8 mouse cellular contexts compared by ENCODE assay signal in the genomic region with DNA sequence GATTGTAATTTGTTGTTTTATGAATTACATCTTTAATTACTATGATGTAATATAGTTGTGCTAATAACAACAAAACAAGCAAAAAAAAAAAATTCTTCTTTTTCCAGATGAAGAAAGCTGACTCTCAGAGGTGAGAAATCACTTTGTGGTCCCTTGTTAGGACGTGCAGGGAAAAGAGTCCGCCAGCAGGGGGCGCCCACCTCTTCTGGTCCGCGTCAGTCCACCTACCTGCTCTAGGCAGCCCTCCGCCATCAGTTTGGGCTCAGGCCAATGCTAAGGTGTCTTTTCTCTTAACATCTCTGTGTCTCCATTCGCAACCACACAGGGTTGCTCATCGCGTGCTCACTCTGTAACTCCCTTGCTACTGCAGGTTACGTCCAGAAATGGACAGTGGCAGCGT. TPM values are rescaled to one million over a fixed set of nuclear protein-coding genes. Genes with fewer than 3 reads are reported as not detected.
DNase-seq lines count a peak whose midpoint lies in the region; ATAC-seq lines count a peak whose summit lies in the region.

No protein-coding gene starts in this region.

- H3K36me3 ChIP-seq in midbrain, embryonic 13.5 days = no peaks in the 10 kb centered on the region

- DNase-seq in CD4-positive, CD25-positive, alpha-beta regulatory T cell, adult 2 months (ENCODE audit: low read depth, low spot score) = peak; percentile 77
- peak; percentile 63 for DNase-seq in cerebellum, adult 8-10 months
- DNase-seq in frontal cortex, postnatal 25 days (ENCODE audit: low spot score in 2 of 2) = peak; percentile 61 to 70
- DNase-seq in induced T-regulatory cell, adult 2 months (ENCODE audit: low read depth) = peak; percentile 70
- DNase-seq in left cerebral cortex, postnatal 14 days (ENCODE audit: low spot score in 2 of 2) = peak; percentile 52 to 81
- peak; percentile 17 for DNase-seq in spleen, adult 12 weeks (ENCODE audit: low spot score)

- H3K27ac ChIP-seq in midbrain, embryonic 13.5 days = no peak overlapping the region

- WGBS in midbrain, embryonic 13.5 days = 14% methylated on average over 11 of the region's 11 CpGs

- no peak overlapping the region for H3K4me3 ChIP-seq in midbrain, embryonic 13.5 days (replicated peaks)

- no peak overlapping the region for H3K4me2 ChIP-seq in midbrain, embryonic 13.5 days (replicated peaks)

- ATAC-seq in CD4-positive, CD25-positive, alpha-beta regulatory T cell, adult 4 months = no peak
- peak; percentile 71 for ATAC-seq in midbrain, embryonic 13.5 days

- no peaks in the 10 kb centered on the region for H3K9me3 ChIP-seq in midbrain, embryonic 13.5 days

- peaks cover 40% of the 10 kb centered on the region for H3K27me3 ChIP-seq in midbrain, embryonic 13.5 days

- peaks cover 4% of the 10 kb centered on the region for H3K4me1 ChIP-seq in midbrain, embryonic 13.5 days (replicated peaks)

- intact Hi-C loops in left cerebral cortex, postnatal 14 days (cut with DNase I) = loop anchor here (5.0 to 10.0 kb wide), 2 partner anchors 245 to 347 kb away; a partner anchor contains a TSS

- H3K9ac ChIP-seq in midbrain, embryonic 13.5 days (replicated peaks) = no peak overlapping the region

RNA-seq across cellular contexts. Expression of a gene that starts 5.9 kb away (rescaled TPM):
- polyA plus RNA-seq in CD4-positive, CD25-positive, alpha-beta regulatory T cell, adult 4 months (2017; shearing (Covaris generic)) = not detected
- total RNA-seq in left cerebral cortex, postnatal 14 days (2021) = 10 to 100 TPM; 11.8 to 14.5 TPM
- 6.5 and 8.5 TPM in 2 replicates for polyA plus RNA-seq in midbrain, embryonic 13.5 days (2015; fragmentation: Nextera tagmentation; extraction: Ambion mirVana)

Comparison
In these comparisons a context has a peak if more than half of its experiments do, and no peak if none do; other contexts are left out.
1. DNase-seq: peak in every context shown above with its lines; median percentile 77 in CD4-positive, CD25-positive, alpha-beta regulatory T cell, adult 2 months; 70 in induced T-regulatory cell, adult 2 months; 66 in left cerebral cortex, postnatal 14 days; 66 in frontal cortex, postnatal 25 days; 63 in cerebellum, adult 8-10 months; 17 in spleen, adult 12 weeks.